Mouse (Mus musculus) midbrain, postnatal 0 days (tissue): ENCODE data around the gene Rnf5. TPM values are rescaled to one million over a fixed set of nuclear protein-coding genes. Genes with fewer than 3 reads are reported as not detected.

Experiments used
- ATAC-seq: fragments of 200-750 bp; cut with Nextera tagmentation; 2 replicates; pipeline ENCODE4 v1.8.0; 2017; ENCODE audit warnings: moderate number of reproducible peaks, mild to moderate bottlenecking, moderate TSS enrichment, moderate library complexity; ENCODE audit not compliant: low FRiP score
- DNase-seq: peaks from one replicate; pipeline ENCODE4 v3.0.0-alpha.2; 2015; ENCODE audit warnings: low spot score
- H3K27ac ChIP-seq: fragments of 300-500 bp; sonication (generic); 2 replicates; pipeline ENCODE4 v1.5.1; 2014; ENCODE audit warnings: low read depth, mild to moderate bottlenecking, low read length, mixed read lengths
- H3K27me3 ChIP-seq: fragments of 300-500 bp; sonication (generic); 2 replicates; pipeline ENCODE4 v1.6.1; 2014; ENCODE audit warnings: low read length, control low read depth, mixed read lengths; ENCODE audit not compliant: insufficient read depth
- H3K36me3 ChIP-seq: fragments of 300-500 bp; sonication (generic); 2 replicates; pipeline ENCODE4 v1.6.1; 2014; ENCODE audit warnings: low read length, control low read depth, mixed read lengths; ENCODE audit not compliant: insufficient read depth
- H3K4me1 ChIP-seq: fragments of 300-500 bp; sonication (generic); 2 replicates; pipeline ENCODE4 v1.6.1; 2014; ENCODE audit warnings: mild to moderate bottlenecking, control low read depth, antibody characterized with exemption, low read length, mixed read lengths; ENCODE audit not compliant: insufficient read depth
- H3K4me2 ChIP-seq: fragments of 300-500 bp; sonication (generic); 2 replicates; pipeline ENCODE4 v1.6.1; 2014; ENCODE audit warnings: low read depth, mild to moderate bottlenecking, low read length, mixed read lengths; ENCODE audit not compliant: poor library complexity, severe bottlenecking
- H3K4me3 ChIP-seq: fragments of 300-500 bp; sonication (generic); 2 replicates; pipeline ENCODE4 v1.5.1; 2014; ENCODE audit warnings: low read depth, mild to moderate bottlenecking, low read length, moderate library complexity
- H3K9ac ChIP-seq: fragments of 300-500 bp; sonication (generic); replicated peaks from 2 replicates; pipeline ENCODE4 v1.6.1; 2014; ENCODE audit warnings: mild to moderate bottlenecking, low read length, moderate library complexity, mixed read lengths; ENCODE audit not compliant: poor library complexity, severe bottlenecking
- H3K9me3 ChIP-seq: fragments of 300-500 bp; sonication (generic); 2 replicates; pipeline ENCODE4 v1.6.1; 2016; ENCODE audit warnings: low read length, control low read depth
- CTCF ChIP-seq: IDR thresholded peaks from 2 replicates; pipeline ENCODE4 v1.5.1; 2016; ENCODE audit warnings: antibody characterized with exemption, mild to moderate bottlenecking
- WGBS: fragments of 180-500 bp; shearing (Covaris S2); extraction: QIAGEN DNeasy Blood & Tissue Kit; methylation state at CpG from one replicate; pipeline ENCODE4 v1.1.7; 2014; 5-methylcytosine and 5-hydroxymethylcytosine counted together
- polyA plus RNA-seq: library from polyadenylated mRNA; unstranded; fragments of >200 nt; fragmentation: Nextera tagmentation; extraction: Ambion mirVana; gene quantifications from 2 replicates; pipeline ENCODE4 v1.2.1, GENCODE M21; 2015
- total RNA-seq: library from RNA; depleted of rRNA; stranded (reverse); fragments of >200 nt; gene quantifications from 2 replicates; pipeline ENCODE4 v1.2.3, GENCODE M21; 2014

Gene Rnf5
- total and polyA plus RNA-seq, 2 experiments from 2014 or later = 59.0 to 236 TPM

DNA sequence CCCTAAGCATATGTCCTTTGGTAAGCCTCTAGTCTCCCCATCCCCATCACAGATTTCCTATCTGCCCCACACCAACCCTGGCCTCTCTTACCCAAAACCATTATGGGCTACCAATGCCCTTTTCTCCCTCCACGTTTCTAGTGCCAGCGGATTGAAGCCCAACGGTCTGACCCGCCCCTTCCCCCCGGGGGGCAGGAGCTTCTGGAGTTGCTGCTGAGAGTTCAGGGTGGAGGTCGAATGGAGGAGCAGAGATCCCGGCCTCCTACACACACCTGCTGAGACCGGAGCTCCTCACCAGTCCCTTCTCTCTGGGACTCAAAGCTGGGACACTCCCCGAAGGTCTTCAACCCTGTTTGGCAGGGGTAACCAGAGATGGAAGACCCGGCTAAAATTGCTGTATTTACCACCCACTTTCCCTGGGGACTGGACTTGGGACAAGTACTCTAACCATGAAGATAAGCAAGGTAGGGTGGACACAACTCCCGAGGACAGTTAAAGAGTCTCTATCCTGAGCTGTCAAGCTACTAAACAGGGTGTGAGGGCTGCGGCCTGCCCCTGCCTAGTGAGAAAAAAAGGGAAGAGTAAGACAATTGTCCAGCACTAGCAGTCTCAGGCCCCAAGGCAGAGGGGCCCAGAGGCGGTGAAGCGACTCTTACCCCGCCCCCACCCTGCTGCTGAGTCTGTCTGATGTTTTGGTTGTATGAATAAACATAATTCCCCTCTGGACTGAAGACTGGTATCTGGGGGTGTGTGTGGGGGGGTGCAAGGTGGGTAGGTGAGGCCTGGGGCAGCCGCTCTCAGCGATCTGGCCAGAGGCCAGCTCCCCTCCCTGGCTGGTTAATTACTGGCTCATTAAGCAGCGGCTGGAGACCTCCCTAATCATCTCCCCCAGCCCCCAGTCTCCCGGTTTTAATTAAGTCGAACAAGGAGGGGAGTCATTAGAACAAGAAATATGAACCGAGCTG is 12.2 kb downstream of the Rnf5 start, which contains the start of gene Pbx2:
Pbx2 (plus strand) TSS at position 238 of the 965 bp plus-strand sequence.
- H3K4me3 ChIP-seq = peak within 1 kb of the TSS; percentile 76
- WGBS = 3% methylated on average over 20 of the region's 21 CpGs
- peaks cover 11% of the 10 kb centered on the region for H3K36me3 ChIP-seq
- DNase-seq = peak; percentile 61
- H3K9ac ChIP-seq = peak within 1 kb of the TSS; percentile 92
- peak within 1 kb of the TSS; percentile 98 for H3K27ac ChIP-seq
- H3K4me2 ChIP-seq = peak within 1 kb of the TSS; percentile 97
- H3K4me1 ChIP-seq = peaks cover 31% of the 10 kb centered on the region
- no peak for TF ChIP-seq CTCF
- no peak for ATAC-seq
- H3K27me3 ChIP-seq = no peaks in the 10 kb centered on the region
- no peaks in the 10 kb centered on the region for H3K9me3 ChIP-seq

GRCm38 (mm10) chr17:34590154-34590987 is 13.1 kb downstream of the Rnf5 start:
- no peak for ATAC-seq
- Histone ChIP-seq H3K27ac (peak overlapping the region; percentile 98; the same call in 1 of the 2 replicates), H3K36me3 (peaks cover 6% of the 10 kb centered on the region), H3K27me3 (no peaks in the 10 kb centered on the region), H3K4me1 (peaks cover 38% of the 10 kb centered on the region), H3K4me3 (no peak overlapping the region), H3K9ac (0 out of 2 replicates have a peak overlapping the region, but pooled peaks have one; percentile 92), H3K4me2 (peak overlapping the region; percentile 97), H3K9me3 (no peaks in the 10 kb centered on the region)
- no peak for DNase-seq
- TF ChIP-seq CTCF = no peak
- WGBS = 58% methylated on average over 15 of the region's 15 CpGs

DNA sequence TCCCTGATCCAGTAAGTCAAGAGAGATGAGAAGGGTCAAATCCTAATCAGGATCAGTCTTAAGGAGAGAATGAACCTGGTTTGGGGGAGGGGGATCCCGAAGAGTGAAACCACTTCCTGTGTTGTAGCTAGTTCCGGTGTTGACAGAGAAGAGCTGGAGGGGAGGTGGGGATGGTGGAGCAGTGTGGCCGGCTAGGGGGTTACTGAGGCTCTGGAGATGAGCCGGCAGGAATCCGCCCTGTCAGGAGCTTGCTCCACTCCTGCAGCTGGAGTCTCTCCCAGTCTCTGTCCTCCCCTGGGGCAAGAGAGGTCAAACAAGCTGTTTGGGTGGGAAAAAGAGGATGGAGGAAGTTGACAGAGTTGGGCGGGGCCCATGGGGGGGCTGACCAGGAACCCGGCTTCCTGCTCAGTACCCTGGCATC is 13.8 kb downstream of the Rnf5 start, which contains the start of gene Gpsm3:
Gpsm3 (plus strand) TSS at position 126 of the 421 bp plus-strand sequence.
- DNase-seq (no peak), ATAC-seq (no peak)
- H3K36me3 ChIP-seq = peaks cover 2% of the 10 kb centered on the region; the same call in 1 of the 2 replicates
- H3K9me3 ChIP-seq = no peaks in the 10 kb centered on the region
- H3K4me1 ChIP-seq = peaks cover 38% of the 10 kb centered on the region
- H3K27me3 ChIP-seq = no peaks in the 10 kb centered on the region
- H3K9ac ChIP-seq = no peak within 1 kb of the TSS
- 32% methylated on average over 7 of the region's 7 CpGs for WGBS
- H3K27ac ChIP-seq = no peak within 1 kb of the TSS
- H3K4me2 ChIP-seq = peak within 1 kb of the TSS; percentile 15; the same call in 1 of the 2 replicates
- no peak for TF ChIP-seq CTCF
- no peak within 1 kb of the TSS for H3K4me3 ChIP-seq

DNA sequence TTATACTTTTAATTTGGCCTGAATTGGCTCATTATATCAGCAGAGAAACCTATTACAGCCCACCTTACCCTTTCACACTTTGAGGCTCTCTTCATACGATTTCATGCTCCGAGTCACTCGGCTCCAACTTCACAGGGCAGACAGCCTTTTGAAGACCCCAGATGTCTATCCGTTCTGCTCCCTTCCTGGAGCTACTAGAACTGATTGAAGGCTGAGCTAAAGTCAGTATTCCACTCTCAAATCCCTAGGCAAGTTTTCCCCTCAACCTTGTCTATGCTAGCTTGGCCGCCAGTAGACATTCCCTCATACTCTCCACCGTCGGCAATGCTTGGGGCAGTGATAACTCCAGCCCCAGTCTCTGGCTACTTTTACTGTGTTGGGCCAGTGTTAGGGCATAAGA is 14.3 kb downstream of the Rnf5 start:
- ATAC-seq = no peak
- H3K36me3 ChIP-seq = no peaks in the 10 kb centered on the region
- H3K4me1 ChIP-seq = peaks cover 34% of the 10 kb centered on the region
- no peak overlapping the region for H3K9ac ChIP-seq
- no peak overlapping the region for H3K27ac ChIP-seq
- DNase-seq = no peak
- TF ChIP-seq CTCF = no peak
- 54% methylated on average over 7 of the region's 7 CpGs for WGBS
- no peak overlapping the region for H3K4me3 ChIP-seq
- H3K27me3 ChIP-seq = no peaks in the 10 kb centered on the region
- no peaks in the 10 kb centered on the region for H3K9me3 ChIP-seq
- no peak overlapping the region for H3K4me2 ChIP-seq

- H3K4me3 ChIP-seq = no peak overlapping the region
- H3K27me3 ChIP-seq = no peaks in the 10 kb centered on the region
- H3K36me3 ChIP-seq = no peaks in the 10 kb centered on the region
- H3K9me3 ChIP-seq = no peaks in the 10 kb centered on the region
- 78% methylated on average over 3 of the region's 3 CpGs for WGBS
- no peak for ATAC-seq
- H3K9ac ChIP-seq = no peak overlapping the region
- no peak overlapping the region for H3K27ac ChIP-seq
- peaks cover 29% of the 10 kb centered on the region for H3K4me1 ChIP-seq
- no peak for DNase-seq
- no peak overlapping the region for H3K4me2 ChIP-seq
- TF ChIP-seq CTCF = no peak
Observed at GRCm38 (mm10) chr17:34588767-34589166, 14.7 kb downstream of the Rnf5 start.
